Mouse (Mus musculus) heart, embryonic 12.5 days (tissue): ENCODE results near the gene Gzma. TPM values are rescaled to one million over a fixed set of nuclear protein-coding genes. Genes with fewer than 3 reads are reported as not detected.

Source experiments
- ATAC-seq: fragments of 200-750 bp; cut with Nextera tagmentation; 2 replicates; pipeline ENCODE4 v1.8.0; 2017; ENCODE audit warnings: moderate TSS enrichment, moderate library complexity; ENCODE audit not compliant: insufficient number of reproducible peaks, low FRiP score
- H3K27ac ChIP-seq: fragments of 300-500 bp; sonication (generic); 2 replicates; pipeline ENCODE4 v1.5.1; 2016; ENCODE audit warnings: mild to moderate bottlenecking, moderate library complexity; ENCODE audit not compliant: poor library complexity, severe bottlenecking
- H3K27me3 ChIP-seq: fragments of 300-500 bp; sonication (generic); replicated peaks from 2 replicates; pipeline ENCODE4 v1.6.1; 2016; ENCODE audit warnings: mild to moderate bottlenecking, moderate library complexity
- H3K36me3 ChIP-seq: fragments of 300-500 bp; sonication (generic); 2 replicates; pipeline ENCODE4 v1.6.1; 2016; ENCODE audit warnings: mild to moderate bottlenecking, moderate library complexity
- H3K4me1 ChIP-seq: fragments of 300-500 bp; sonication (generic); replicated peaks from 2 replicates; pipeline ENCODE4 v1.6.1; 2016; ENCODE audit warnings: mild to moderate bottlenecking
- H3K4me2 ChIP-seq: fragments of 300-500 bp; sonication (generic); 2 replicates; pipeline ENCODE4 v1.6.1; 2016; ENCODE audit warnings: mild to moderate bottlenecking, moderate library complexity
- H3K4me3 ChIP-seq: fragments of 300-500 bp; sonication (generic); 2 replicates; pipeline ENCODE4 v1.5.1; 2016; ENCODE audit warnings: mild to moderate bottlenecking
- H3K9ac ChIP-seq: fragments of 300-500 bp; sonication (generic); 2 replicates; pipeline ENCODE4 v1.6.1; 2016; ENCODE audit warnings: mild to moderate bottlenecking, moderate library complexity
- H3K9me3 ChIP-seq: fragments of 300-500 bp; sonication (generic); replicated peaks from 2 replicates; pipeline ENCODE4 v1.6.1; 2016; ENCODE audit warnings: mild to moderate bottlenecking, moderate library complexity
- WGBS: fragments of 180-500 bp; shearing (Covaris S2); methylation state at CpG from one replicate; pipeline ENCODE4 v1.1.7; 2016; 5-methylcytosine and 5-hydroxymethylcytosine counted together
- polyA plus RNA-seq: library from polyadenylated mRNA; unstranded; fragments of >200 nt; fragmentation: Nextera tagmentation; extraction: Ambion mirVana; gene quantifications from 2 replicates; pipeline ENCODE4 v1.2.1, GENCODE M21; 2016

The Gzma gene
- polyA plus RNA-seq, 1 experiment from 2014 or later, result not detected

- H3K36me3 ChIP-seq, result peaks cover 21% of the 10 kb centered on the region
- H3K4me3 ChIP-seq, result peak overlapping the region; percentile 56
- H3K4me2 ChIP-seq, result peak overlapping the region; percentile 79
- H3K27ac ChIP-seq, result peak overlapping the region; percentile 25
- H3K9ac ChIP-seq, result peak overlapping the region; percentile 71
- H3K27me3 ChIP-seq, result no peaks in the 10 kb centered on the region
- ATAC-seq, result no peak
- WGBS, result 13% methylated on average over 18 of the region's 18 CpGs
- peaks cover 10% of the 10 kb centered on the region; the same call in 1 of the 2 replicates for H3K4me1 ChIP-seq
- H3K9me3 ChIP-seq, result no peaks in the 10 kb centered on the region
These were observed 55.2 kb downstream of the Gzma start for GRCm38 (mm10) chr13:113045458-113046110.

GRCm38 (mm10) chr13:113044876-113045275 is 55.9 kb downstream of the Gzma start:
- WGBS, result 61% methylated on average over 3 of the region's 3 CpGs
- no peaks in the 10 kb centered on the region for H3K9me3 ChIP-seq
- ATAC-seq, result no peak
- H3K36me3 ChIP-seq, result peaks cover 21% of the 10 kb centered on the region
- peak overlapping the region; percentile 79 for H3K4me2 ChIP-seq
- peak overlapping the region; percentile 71 for H3K9ac ChIP-seq
- peaks cover 10% of the 10 kb centered on the region; the same call in 1 of the 2 replicates for H3K4me1 ChIP-seq
- no peaks in the 10 kb centered on the region for H3K27me3 ChIP-seq
- H3K4me3 ChIP-seq, result peak overlapping the region; percentile 56
- H3K27ac ChIP-seq, result no peak overlapping the region

Other genes starting within 250 kb of the Gzma start
- 58.3 and 60.6 TPM in 2 replicates for gene Mtrex, start 173.6 kb downstream of the Gzma start, polyA plus RNA-seq
- gene Dhx29, start 173.5 kb downstream of the Gzma start, polyA plus RNA-seq, result 18.0 and 19.7 TPM in 2 replicates
- gene Ccno, start 113.2 kb downstream of the Gzma start, polyA plus RNA-seq, result 0.14 TPM in 1 of 2 replicates, not detected in the other
- not detected in 2 replicates for gene Mcidas, start 107.1 kb downstream of the Gzma start, polyA plus RNA-seq
- not detected in 2 replicates for gene Cdc20b, start 65.9 kb downstream of the Gzma start, polyA plus RNA-seq
- gene Gpx8, start 54.6 kb downstream of the Gzma start, polyA plus RNA-seq, result 142 and 148 TPM in 2 replicates
- gene Esm1, start 108.7 kb upstream of the Gzma start, polyA plus RNA-seq, result 1.0 and 1.5 TPM in 2 replicates
- not detected in 2 replicates for gene Gzmk, start 124.9 kb upstream of the Gzma start, polyA plus RNA-seq
- gene BC067074, start 192.2 kb upstream of the Gzma start, polyA plus RNA-seq, result 4.0 and 4.2 TPM in 2 replicates